Mouse (Mus musculus) lung, postnatal 0 days (tissue): ENCODE measurements at regions not wholly inside any gene's neighbourhood (a gene's known extent, or its start where the extent isn't known, plus 50 kb on each side); places are given as distances from the start of the nearest gene placed in this dataset.
A peak's percentile ranks its signal among the peaks of the same experiment; 100 is the strongest.

Experiments
- ATAC-seq: fragments of 200-750 bp; cut with Nextera tagmentation; 2 replicates; pipeline ENCODE4 v1.8.0; 2017; ENCODE audit warnings: moderate library complexity
- DNase-seq: peaks from one replicate; pipeline ENCODE4 v3.0.0-alpha.2; 2016; ENCODE audit warnings: low spot score
- H3K27ac ChIP-seq: fragments of 300-500 bp; sonication (generic); 2 replicates; pipeline ENCODE4 v1.5.1; 2014; ENCODE audit warnings: antibody characterized with exemption, mild to moderate bottlenecking, low read length, mixed read lengths
- H3K27me3 ChIP-seq: fragments of 300-500 bp; sonication (generic); replicated peaks from 2 replicates; pipeline ENCODE4 v1.6.1; 2014; ENCODE audit warnings: low read length, mixed read lengths; ENCODE audit not compliant: insufficient read depth
- H3K36me3 ChIP-seq: fragments of 300-500 bp; sonication (generic); 2 replicates; pipeline ENCODE4 v1.6.1; 2014; ENCODE audit warnings: low read length, mixed read lengths; ENCODE audit not compliant: insufficient read depth
- H3K4me1 ChIP-seq: fragments of 300-500 bp; sonication (generic); 2 replicates; pipeline ENCODE4 v1.6.1; 2014; ENCODE audit warnings: antibody characterized with exemption, low read depth, low read length, mixed read lengths; ENCODE audit not compliant: insufficient read depth
- H3K4me2 ChIP-seq: fragments of 300-500 bp; sonication (generic); replicated peaks from 2 replicates; pipeline ENCODE4 v1.6.1; 2014; ENCODE audit warnings: low read depth, mild to moderate bottlenecking, low read length, moderate library complexity, mixed read lengths
- H3K4me3 ChIP-seq: fragments of 300-500 bp; sonication (generic); 2 replicates; pipeline ENCODE4 v1.5.1; 2014; ENCODE audit warnings: low read depth, low read length
- H3K9ac ChIP-seq: fragments of 300-500 bp; sonication (generic); replicated peaks from 2 replicates; pipeline ENCODE4 v1.6.1; 2014; ENCODE audit warnings: low read depth, mild to moderate bottlenecking
- H3K9me3 ChIP-seq: fragments of 300-500 bp; sonication (generic); 2 replicates; pipeline ENCODE4 v1.6.1; 2016; ENCODE audit warnings: low read length, mixed read lengths
- CTCF ChIP-seq: IDR thresholded peaks from 2 replicates; pipeline ENCODE4 v1.5.1; 2016; ENCODE audit warnings: antibody characterized with exemption, mild to moderate bottlenecking
- EP300 ChIP-seq: IDR thresholded peaks from 2 replicates; pipeline ENCODE4 v1.6.1; 2016; ENCODE audit warnings: antibody characterized with exemption, mild to moderate bottlenecking, control low read depth
- WGBS: fragments of 180-500 bp; shearing (Covaris S2); extraction: QIAGEN DNeasy Blood & Tissue Kit; methylation state at CpG from one replicate; pipeline ENCODE4 v1.1.7; 2014; 5-methylcytosine and 5-hydroxymethylcytosine counted together

- Histone ChIP-seq H3K4me2 (no peak overlapping the region), H3K4me3 (no peak overlapping the region), H3K36me3 (no peaks in the 10 kb centered on the region), H3K9me3 (no peaks in the 10 kb centered on the region), H3K4me1 (no peaks in the 10 kb centered on the region; the same call in 1 of the 2 replicates), H3K9ac (no peak overlapping the region), H3K27me3 (no peaks in the 10 kb centered on the region), H3K27ac (0 out of 2 replicates have a peak overlapping the region, but pooled peaks have one; percentile 54)
- ATAC-seq (peak; percentile 34; the same call in 1 of the 2 replicates), DNase-seq (peak; percentile 53)
- TF ChIP-seq CTCF (no peak), EP300 (0 out of 2 replicates have a peak, but pooled peaks have one; percentile 35)
- WGBS, result 33% methylated on average over 2 of the region's 2 CpGs
Observed at GRCm38 (mm10) chr3:144260886-144261285, 55.9 kb upstream of the Lmo4 start.

GRCm38 (mm10) chr3:144257714-144258517, 52.9 kb upstream of the Lmo4 start:
- Histone ChIP-seq H3K27me3 (no peaks in the 10 kb centered on the region), H3K9ac (no peak overlapping the region), H3K4me2 (no peak overlapping the region), H3K4me3 (no peak overlapping the region), H3K9me3 (no peaks in the 10 kb centered on the region), H3K4me1 (no peaks in the 10 kb centered on the region; the same call in 1 of the 2 replicates), H3K36me3 (no peaks in the 10 kb centered on the region), H3K27ac (no peak overlapping the region)
- DNase-seq (no peak), ATAC-seq (no peak)
- WGBS, result 74% methylated on average over 6 of the region's 6 CpGs
- TF ChIP-seq CTCF (no peak), EP300 (no peak)

- 86% methylated on average over 9 of the region's 9 CpGs for WGBS
- Histone ChIP-seq H3K27me3 (no peaks in the 10 kb centered on the region), H3K27ac (no peak overlapping the region), H3K4me2 (no peak overlapping the region), H3K4me3 (no peak overlapping the region), H3K4me1 (no peaks in the 10 kb centered on the region; the same call in 1 of the 2 replicates), H3K9ac (no peak overlapping the region), H3K36me3 (no peaks in the 10 kb centered on the region), H3K9me3 (no peaks in the 10 kb centered on the region)
- DNase-seq (no peak), ATAC-seq (no peak)
- TF ChIP-seq CTCF (no peak), EP300 (no peak)
Observed at GRCm38 (mm10) chr3:144257196-144257595, 52.2 kb upstream of the Lmo4 start.

- Histone ChIP-seq H3K4me1 (no peaks in the 10 kb centered on the region), H3K4me2 (no peak overlapping the region), H3K27ac (no peak overlapping the region), H3K36me3 (no peaks in the 10 kb centered on the region), H3K9ac (no peak overlapping the region), H3K9me3 (no peaks in the 10 kb centered on the region), H3K4me3 (no peak overlapping the region), H3K27me3 (no peaks in the 10 kb centered on the region)
- peak; percentile 18 for DNase-seq
- WGBS, result 53% methylated on average over 12 of the region's 12 CpGs
- ATAC-seq, result peak; percentile 28; the same call in 1 of the 2 replicates
- TF ChIP-seq EP300 (no peak), CTCF (no peak)
Observed at GRCm38 (mm10) chr3:144255596-144256550, 50.9 kb upstream of the Lmo4 start.
